9 mouse cellular contexts compared by ENCODE assay signal in genomic region chr8:70200098-70200681, GRCm38 (mm10). TPM values are rescaled to one million over a fixed set of nuclear protein-coding genes. Genes with fewer than 3 reads are reported as not detected.
A peak's percentile ranks its signal among the peaks of the same experiment; 100 is the strongest.
DNase-seq lines count a peak whose midpoint lies in the region; ATAC-seq lines count a peak whose summit lies in the region.
"Had no signal": no experiment of that assay in that cellular context is flagged by ENCODE, and none has a peak within 500 bp of the region (broad histone marks: within the 10 kb centered on the region; RNA-seq: fewer than 3 reads in every experiment).

No protein-coding gene starts in this region.

- ATAC-seq in midbrain, embryonic 14.5 days (ENCODE audit: low FRiP score, low TSS enrichment) = no peak
- no peak for ATAC-seq in midbrain, embryonic 13.5 days
- ATAC-seq in activated CD4-positive, CD25-positive, alpha-beta regulatory T cell, adult 4 months = no peak

- no peak overlapping the region for H3K4me2 ChIP-seq in midbrain, embryonic 14.5 days (ENCODE audit: low read length)
- no peak overlapping the region for H3K4me2 ChIP-seq in midbrain, embryonic 13.5 days (replicated peaks)
- H3K4me2 ChIP-seq: limb, embryonic 15.5 days had no signal

- H3K27ac ChIP-seq in midbrain, embryonic 14.5 days (replicated peaks; ENCODE audit: low read depth, low read length) = no peak overlapping the region
- H3K27ac ChIP-seq in midbrain, embryonic 13.5 days = no peak overlapping the region
- H3K27ac ChIP-seq: limb, embryonic 15.5 days had no signal

- H3K36me3 ChIP-seq in midbrain, embryonic 14.5 days (ENCODE audit: control insufficient read depth, insufficient read depth, low read length) = no peaks in the 10 kb centered on the region
- H3K36me3 ChIP-seq in midbrain, embryonic 13.5 days = no peaks in the 10 kb centered on the region
- H3K36me3 ChIP-seq: limb, embryonic 15.5 days had no signal

- H3K4me1 ChIP-seq in midbrain, embryonic 14.5 days (ENCODE audit: control insufficient read depth, insufficient read depth, low read length) = no peaks in the 10 kb centered on the region
- H3K4me1 ChIP-seq in midbrain, embryonic 13.5 days (replicated peaks) = no peaks in the 10 kb centered on the region; the same call in none of the 2 replicates
- H3K4me1 ChIP-seq: limb, embryonic 15.5 days had no signal

- H3K4me3 ChIP-seq in midbrain, embryonic 14.5 days (replicated peaks; ENCODE audit: low read depth, low read length) = no peak overlapping the region
- no peak overlapping the region for H3K4me3 ChIP-seq in midbrain, embryonic 13.5 days (replicated peaks)
- H3K4me3 ChIP-seq: limb, embryonic 15.5 days had no signal

- H3K9ac ChIP-seq in midbrain, embryonic 14.5 days (replicated peaks; ENCODE audit: low read length) = no peak overlapping the region
- no peak overlapping the region for H3K9ac ChIP-seq in midbrain, embryonic 13.5 days (replicated peaks)
- H3K9ac ChIP-seq: limb, embryonic 15.5 days had no signal

- no peaks in the 10 kb centered on the region for H3K27me3 ChIP-seq in midbrain, embryonic 14.5 days (ENCODE audit: control insufficient read depth, insufficient read depth, low read length)
- H3K27me3 ChIP-seq in midbrain, embryonic 13.5 days = no peaks in the 10 kb centered on the region
- H3K27me3 ChIP-seq: limb, embryonic 15.5 days had no signal

- H3K9me3 ChIP-seq in midbrain, embryonic 14.5 days (ENCODE audit: control insufficient read depth, low read length) = no peaks in the 10 kb centered on the region
- no peaks in the 10 kb centered on the region for H3K9me3 ChIP-seq in midbrain, embryonic 13.5 days
- H3K9me3 ChIP-seq: limb, embryonic 15.5 days had no signal

- peak; percentile 24 for DNase-seq in midbrain, embryonic 14.5 days
- peak; percentile 19 for DNase-seq in c-Kit-positive CD71-negative TER-119-negative erythroid progenitor cells, embryonic 14.5 days (ENCODE audit: low read depth)
- peak; percentile 22 to 50 for DNase-seq in frontal cortex, postnatal 25 days (ENCODE audit: low spot score in 2 of 2)
- peak; percentile 61 to 65 for DNase-seq in kidney, postnatal 36 days
- peak; percentile 81 for DNase-seq in lung, postnatal 10 days
- no peak for DNase-seq in embryo, embryonic 11 days

- 77% methylated on average over 5 of the region's 5 CpGs for WGBS in midbrain, embryonic 14.5 days
- 78% methylated on average over 5 of the region's 5 CpGs for WGBS in midbrain, embryonic 13.5 days

RNA-seq across cellular contexts. Expression of gene Slc25a42, which starts 11.9 kb away (rescaled TPM):
- 5.1 and 5.6 TPM in 2 replicates for polyA plus RNA-seq in midbrain, embryonic 14.5 days (2014; fragmentation: Nextera tagmentation; extraction: Ambion mirVana)
- 4.3 and 4.4 TPM in 2 replicates for polyA plus RNA-seq in midbrain, embryonic 13.5 days (2015; fragmentation: Nextera tagmentation; extraction: Ambion mirVana)
- polyA plus RNA-seq in activated CD4-positive, CD25-positive, alpha-beta regulatory T cell, adult 4 months (2017; shearing (Covaris generic)) = 1 to 10 TPM; 4.9 to 6.3 TPM

RNA-seq across cellular contexts. Expression of gene Tmem161a, which starts 28.0 kb away (rescaled TPM):
- polyA plus RNA-seq in midbrain, embryonic 14.5 days (2014; fragmentation: Nextera tagmentation; extraction: Ambion mirVana) = 31.2 and 40.7 TPM in 2 replicates
- polyA plus RNA-seq in midbrain, embryonic 13.5 days (2015; fragmentation: Nextera tagmentation; extraction: Ambion mirVana) = 44.6 and 49.5 TPM in 2 replicates
- polyA plus RNA-seq in activated CD4-positive, CD25-positive, alpha-beta regulatory T cell, adult 4 months (2017; shearing (Covaris generic)) = 10 to 100 TPM; 17.4 to 27.3 TPM

RNA-seq across cellular contexts. Expression of gene Sugp2, which starts 33.8 kb away (rescaled TPM):
- polyA plus RNA-seq in midbrain, embryonic 14.5 days (2014; fragmentation: Nextera tagmentation; extraction: Ambion mirVana) = 87.9 and 88.9 TPM in 2 replicates
- polyA plus RNA-seq in midbrain, embryonic 13.5 days (2015; fragmentation: Nextera tagmentation; extraction: Ambion mirVana) = 84.2 and 86.0 TPM in 2 replicates
- polyA plus RNA-seq in activated CD4-positive, CD25-positive, alpha-beta regulatory T cell, adult 4 months (2017; shearing (Covaris generic)) = 10 to 100 TPM; 18.7 to 23.3 TPM

RNA-seq across cellular contexts. Expression of gene Armc6, which starts 34.1 kb away (rescaled TPM):
- 82.5 and 115 TPM in 2 replicates for polyA plus RNA-seq in midbrain, embryonic 14.5 days (2014; fragmentation: Nextera tagmentation; extraction: Ambion mirVana)
- 74.2 and 77.6 TPM in 2 replicates for polyA plus RNA-seq in midbrain, embryonic 13.5 days (2015; fragmentation: Nextera tagmentation; extraction: Ambion mirVana)
- 1 to 10 TPM; 6.6 to 7.6 TPM for polyA plus RNA-seq in activated CD4-positive, CD25-positive, alpha-beta regulatory T cell, adult 4 months (2017; shearing (Covaris generic))
